ENCODE assay signal across 9 mouse cellular contexts in the genomic region with DNA sequence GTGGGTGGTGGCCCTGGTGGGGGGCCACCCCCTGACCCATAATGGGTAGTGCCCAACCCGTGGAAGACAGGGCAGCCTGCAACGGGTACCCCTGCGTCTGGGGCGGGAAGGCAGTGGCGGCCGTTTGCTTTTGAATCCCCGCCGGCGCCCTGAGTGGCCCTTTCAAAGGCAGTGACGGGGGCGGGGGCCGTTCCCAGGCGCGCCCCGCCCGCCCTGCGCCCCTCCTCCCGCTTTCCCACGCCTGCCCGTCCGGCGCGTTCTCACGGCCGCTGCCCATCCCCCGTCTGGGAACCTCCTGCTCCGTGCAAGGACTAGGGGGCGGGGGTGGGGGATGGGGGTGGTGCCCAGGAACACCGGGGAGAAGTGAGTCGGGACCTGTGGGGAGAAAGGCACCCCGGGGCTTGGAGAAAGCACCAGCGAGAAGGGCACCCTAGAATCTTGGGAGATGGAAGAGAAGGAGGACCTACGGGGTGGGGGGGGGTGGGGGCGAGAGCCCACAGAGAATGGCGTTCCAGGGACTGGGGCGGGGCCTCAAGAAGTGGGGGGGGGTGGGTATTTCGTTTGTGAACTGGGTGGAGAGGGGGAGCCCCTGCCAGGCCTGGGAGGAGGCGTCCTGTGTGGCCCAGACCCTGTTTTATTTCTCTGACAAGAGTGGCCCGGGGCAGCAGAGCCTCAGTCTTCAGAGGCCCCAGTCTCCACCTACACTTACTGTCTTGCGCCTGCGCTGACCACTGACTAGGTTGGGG. TPM values are rescaled to one million over a fixed set of nuclear protein-coding genes. Genes with fewer than 3 reads are reported as not detected.
DNase-seq lines count a peak whose midpoint lies in the region; ATAC-seq and TF ChIP-seq lines count a peak whose summit lies in the region.
"Had no signal": no experiment of that assay in that cellular context is flagged by ENCODE, and none has a peak within 500 bp of the region (broad histone marks: within the 10 kb centered on the region; RNA-seq: fewer than 3 reads in every experiment).

No protein-coding gene starts in this region.

- H3K9ac ChIP-seq in forebrain, postnatal 0 days = peak overlapping the region; percentile 74
- H3K9ac ChIP-seq in intestine, embryonic 15.5 days = peak overlapping the region; percentile 53
- H3K9ac ChIP-seq in neural tube, embryonic 14.5 days (replicated peaks; ENCODE audit: low read depth, low read length) = peak overlapping the region; percentile 68

- H3K36me3 ChIP-seq in erythroblast, embryonic 14.5 days (ENCODE audit: control insufficient read depth) = no peaks in the 10 kb centered on the region
- H3K36me3 ChIP-seq in forebrain, postnatal 0 days (ENCODE audit: insufficient read depth) = no peaks in the 10 kb centered on the region
- no peaks in the 10 kb centered on the region for H3K36me3 ChIP-seq in intestine, embryonic 15.5 days
- H3K36me3 ChIP-seq in neural tube, embryonic 14.5 days (ENCODE audit: control insufficient read depth, insufficient read depth, low read length) = no peaks in the 10 kb centered on the region

- H3K4me1 ChIP-seq in erythroblast, embryonic 14.5 days (ENCODE audit: control insufficient read depth) = peaks cover 43% of the 10 kb centered on the region
- H3K4me1 ChIP-seq in forebrain, postnatal 0 days (ENCODE audit: insufficient read depth) = peaks cover 6% of the 10 kb centered on the region
- H3K4me1 ChIP-seq in intestine, embryonic 15.5 days (replicated peaks) = peaks cover 51% of the 10 kb centered on the region
- H3K4me1 ChIP-seq in neural tube, embryonic 14.5 days (ENCODE audit: control insufficient read depth, insufficient read depth, low read length) = peaks cover 13% of the 10 kb centered on the region

- no peak for ATAC-seq in erythroblast, adult 5-6 weeks (replicated peaks; ENCODE audit: low FRiP score, poor library complexity, severe bottlenecking)
- peak; percentile 68 for ATAC-seq in forebrain, postnatal 0 days
- ATAC-seq in intestine, embryonic 15.5 days = peak; percentile 75
- peak; percentile 81 for ATAC-seq in neural tube, embryonic 14.5 days (ENCODE audit: low read depth)
- ATAC-seq in granulocyte monocyte progenitor cell, adult 5-6 weeks (replicated peaks; ENCODE audit: poor library complexity, severe bottlenecking) = no peak

- peak overlapping the region; percentile 73 for H3K27ac ChIP-seq in forebrain, postnatal 0 days (ENCODE audit: low read depth, low read length)
- H3K27ac ChIP-seq in intestine, embryonic 15.5 days = peak overlapping the region; percentile 68
- peak overlapping the region; percentile 65 for H3K27ac ChIP-seq in neural tube, embryonic 14.5 days (ENCODE audit: low read depth, low read length)

- peak overlapping the region; percentile 96 for H3K4me2 ChIP-seq in forebrain, postnatal 0 days (ENCODE audit: low read depth)
- peak overlapping the region; percentile 88 for H3K4me2 ChIP-seq in intestine, embryonic 15.5 days (replicated peaks)
- H3K4me2 ChIP-seq in neural tube, embryonic 14.5 days (ENCODE audit: low read depth, low read length) = peak overlapping the region; percentile 84

- under 1% methylated on average over 36 of the region's 41 CpGs for WGBS in forebrain, postnatal 0 days
- under 1% methylated on average over 39 of the region's 41 CpGs for WGBS in intestine, embryonic 15.5 days
- WGBS in neural tube, embryonic 14.5 days = under 1% methylated on average over 37 of the region's 41 CpGs

- peak overlapping the region; percentile 58 for H3K4me3 ChIP-seq in erythroblast, embryonic 14.5 days (replicated peaks)
- H3K4me3 ChIP-seq in forebrain, postnatal 0 days (ENCODE audit: low read depth, low read length) = peak overlapping the region; percentile 52
- H3K4me3 ChIP-seq in intestine, embryonic 15.5 days (replicated peaks) = peak overlapping the region; percentile 42
- peak overlapping the region; percentile 44 for H3K4me3 ChIP-seq in neural tube, embryonic 14.5 days (ENCODE audit: low read depth, low read length)

- H3K9me3 ChIP-seq in erythroblast, embryonic 14.5 days (ENCODE audit: control insufficient read depth, low read length) = no peaks in the 10 kb centered on the region
- no peaks in the 10 kb centered on the region for H3K9me3 ChIP-seq in forebrain, postnatal 0 days (ENCODE audit: low read length)
- no peaks in the 10 kb centered on the region for H3K9me3 ChIP-seq in intestine, embryonic 15.5 days
- no peaks in the 10 kb centered on the region for H3K9me3 ChIP-seq in neural tube, embryonic 14.5 days (ENCODE audit: control insufficient read depth, low read length)

- TF ChIP-seq CTCF in forebrain, postnatal 0 days (IDR thresholded peaks at IDR 0.05; ENCODE audit: low read depth) = no peak

- peak; percentile 83 for DNase-seq in adrenal gland, postnatal 10 days
- peak; percentile 65 for DNase-seq in forebrain, postnatal 0 days
- peak; percentile 73 to 78 for DNase-seq in lung, adult 18-20 months

- peaks cover 11% of the 10 kb centered on the region for H3K27me3 ChIP-seq in erythroblast, embryonic 14.5 days (ENCODE audit: control insufficient read depth)
- H3K27me3 ChIP-seq in forebrain, postnatal 0 days (ENCODE audit: insufficient read depth, low read length) = no peaks in the 10 kb centered on the region
- H3K27me3 ChIP-seq in intestine, embryonic 15.5 days (replicated peaks) = no peaks in the 10 kb centered on the region
- no peaks in the 10 kb centered on the region for H3K27me3 ChIP-seq in neural tube, embryonic 14.5 days (ENCODE audit: control insufficient read depth, insufficient read depth, low read length)

RNA-seq across cellular contexts. Expression of a gene that starts 12.5 kb away (rescaled TPM):
- polyA plus RNA-seq in erythroblast, embryonic 14.5 days (2012) = 0.38 and 0.49 TPM in 2 replicates
- not detected in 2 replicates for total RNA-seq in erythroblast, adult 5-6 weeks (2015; ENCODE audit: low replicate concordance)
- 0.51 TPM in 1 of 2 replicates, not detected in the other for total RNA-seq in erythroblast, adult 5-6 weeks (2017; ENCODE audit: low replicate concordance)
- total RNA-seq in adrenal gland, postnatal 10 days (2021) = 10 to 100 TPM; 15.1 to 15.5 TPM
- 38.2 and 40.0 TPM in 2 replicates for total RNA-seq in forebrain, postnatal 0 days (2014; rRNA removed)
- 17.0 and 17.8 TPM in 2 replicates for polyA plus RNA-seq in forebrain, postnatal 0 days (2015; fragmentation: Nextera tagmentation; extraction: Ambion mirVana)
- 14.3 and 19.3 TPM in 2 replicates for polyA plus RNA-seq in intestine, embryonic 15.5 days (2015; fragmentation: Nextera tagmentation; extraction: Ambion mirVana)
- polyA plus RNA-seq in neural tube, embryonic 14.5 days (2014; fragmentation: Nextera tagmentation; extraction: Ambion mirVana) = 10.7 and 15.1 TPM in 2 replicates
- 0.62 TPM in 1 of 2 replicates, not detected in the other for total RNA-seq in granulocyte monocyte progenitor cell, adult 5-6 weeks (2014; fragmentation: Nextera tagmentation)
- total RNA-seq in granulocyte monocyte progenitor cell, adult 5-6 weeks (2017) = 0.39 and 0.72 TPM in 2 replicates

RNA-seq across cellular contexts. Expression of a gene that starts 28.6 kb away (rescaled TPM):
- polyA plus RNA-seq in erythroblast, embryonic 14.5 days (2012) = 0.02 and 0.03 TPM in 2 replicates
- total RNA-seq in erythroblast, adult 5-6 weeks (2015; ENCODE audit: low replicate concordance) = 3.1 and 5.0 TPM in 2 replicates
- 6.7 and 7.4 TPM in 2 replicates for total RNA-seq in erythroblast, adult 5-6 weeks (2017; ENCODE audit: low replicate concordance)
- 10 to 100 TPM; 13.9 to 19.5 TPM for total RNA-seq in adrenal gland, postnatal 10 days (2021)
- 1.7 and 3.3 TPM in 2 replicates for total RNA-seq in forebrain, postnatal 0 days (2014; rRNA removed)
- polyA plus RNA-seq in forebrain, postnatal 0 days (2015; fragmentation: Nextera tagmentation; extraction: Ambion mirVana) = 0.92 and 1.2 TPM in 2 replicates
- polyA plus RNA-seq in intestine, embryonic 15.5 days (2015; fragmentation: Nextera tagmentation; extraction: Ambion mirVana) = 16.4 and 18.5 TPM in 2 replicates
- polyA plus RNA-seq in neural tube, embryonic 14.5 days (2014; fragmentation: Nextera tagmentation; extraction: Ambion mirVana) = 0.88 and 1.4 TPM in 2 replicates
- 14.6 and 20.2 TPM in 2 replicates for total RNA-seq in granulocyte monocyte progenitor cell, adult 5-6 weeks (2014; fragmentation: Nextera tagmentation)
- 14.7 and 16.4 TPM in 2 replicates for total RNA-seq in granulocyte monocyte progenitor cell, adult 5-6 weeks (2017)

RNA-seq across cellular contexts. Expression of a gene that starts 43.2 kb away (rescaled TPM):
- 1.8 TPM in 2 replicates for polyA plus RNA-seq in erythroblast, embryonic 14.5 days (2012)
- 0.77 and 6.1 TPM in 2 replicates for total RNA-seq in erythroblast, adult 5-6 weeks (2015; ENCODE audit: low replicate concordance)
- total RNA-seq in erythroblast, adult 5-6 weeks (2017; ENCODE audit: low replicate concordance) = 19.5 and 25.7 TPM in 2 replicates
- total RNA-seq in adrenal gland, postnatal 10 days (2021) = 10 to 100 TPM; 46.3 to 48.8 TPM
- total RNA-seq in forebrain, postnatal 0 days (2014; rRNA removed) = 94.6 and 115 TPM in 2 replicates
- polyA plus RNA-seq in forebrain, postnatal 0 days (2015; fragmentation: Nextera tagmentation; extraction: Ambion mirVana) = 57.1 and 76.1 TPM in 2 replicates
- polyA plus RNA-seq in intestine, embryonic 15.5 days (2015; fragmentation: Nextera tagmentation; extraction: Ambion mirVana) = 94.8 and 106 TPM in 2 replicates
- polyA plus RNA-seq in neural tube, embryonic 14.5 days (2014; fragmentation: Nextera tagmentation; extraction: Ambion mirVana) = 74.7 and 86.2 TPM in 2 replicates
- total RNA-seq in granulocyte monocyte progenitor cell, adult 5-6 weeks (2014; fragmentation: Nextera tagmentation) = 58.5 and 79.5 TPM in 2 replicates
- total RNA-seq in granulocyte monocyte progenitor cell, adult 5-6 weeks (2017) = 33.7 and 81.1 TPM in 2 replicates

RNA-seq across cellular contexts. Expression of a gene that starts 46.3 kb away (rescaled TPM):
- 0.03 TPM in 1 of 2 replicates, not detected in the other for polyA plus RNA-seq in erythroblast, embryonic 14.5 days (2012)
- not detected in 2 replicates for total RNA-seq in erythroblast, adult 5-6 weeks (2015; ENCODE audit: low replicate concordance)
- total RNA-seq in erythroblast, adult 5-6 weeks (2017; ENCODE audit: low replicate concordance) = 0.34 TPM in 1 of 2 replicates, not detected in the other
- not detected for total RNA-seq in adrenal gland, postnatal 10 days (2021)
- total RNA-seq in forebrain, postnatal 0 days (2014; rRNA removed) = not detected in 2 replicates
- polyA plus RNA-seq in forebrain, postnatal 0 days (2015; fragmentation: Nextera tagmentation; extraction: Ambion mirVana) = not detected in 2 replicates
- polyA plus RNA-seq in intestine, embryonic 15.5 days (2015; fragmentation: Nextera tagmentation; extraction: Ambion mirVana) = not detected in 2 replicates
- not detected in 2 replicates for polyA plus RNA-seq in neural tube, embryonic 14.5 days (2014; fragmentation: Nextera tagmentation; extraction: Ambion mirVana)
- total RNA-seq in granulocyte monocyte progenitor cell, adult 5-6 weeks (2014; fragmentation: Nextera tagmentation) = not detected in 2 replicates
- total RNA-seq in granulocyte monocyte progenitor cell, adult 5-6 weeks (2017) = not detected in 2 replicates
- total RNA-seq: gastrocnemius, postnatal 36 days had no signal

RNA-seq across cellular contexts. Expression of a gene that starts 50.5 kb away (rescaled TPM):
- not detected in 2 replicates for polyA plus RNA-seq in erythroblast, embryonic 14.5 days (2012)
- not detected in 2 replicates for total RNA-seq in erythroblast, adult 5-6 weeks (2015; ENCODE audit: low replicate concordance)
- total RNA-seq in erythroblast, adult 5-6 weeks (2017; ENCODE audit: low replicate concordance) = not detected in 2 replicates
- total RNA-seq in adrenal gland, postnatal 10 days (2021) = not detected
- not detected in 2 replicates for total RNA-seq in forebrain, postnatal 0 days (2014; rRNA removed)
- polyA plus RNA-seq in forebrain, postnatal 0 days (2015; fragmentation: Nextera tagmentation; extraction: Ambion mirVana) = 0.94 TPM in 1 of 2 replicates, not detected in the other
- polyA plus RNA-seq in intestine, embryonic 15.5 days (2015; fragmentation: Nextera tagmentation; extraction: Ambion mirVana) = not detected in 2 replicates
- polyA plus RNA-seq in neural tube, embryonic 14.5 days (2014; fragmentation: Nextera tagmentation; extraction: Ambion mirVana) = 0.91 TPM in 1 of 2 replicates, not detected in the other
- total RNA-seq in granulocyte monocyte progenitor cell, adult 5-6 weeks (2014; fragmentation: Nextera tagmentation) = not detected in 2 replicates
- total RNA-seq in granulocyte monocyte progenitor cell, adult 5-6 weeks (2017) = not detected in 2 replicates
- total RNA-seq: gastrocnemius, postnatal 36 days had no signal

Comparison
In these comparisons a context has a peak if more than half of its experiments do, and no peak if none do; other contexts are left out.
1. ATAC-seq: peak in forebrain, postnatal 0 days (single experiment), intestine, embryonic 15.5 days (single experiment) and neural tube, embryonic 14.5 days (single experiment); none in erythroblast, adult 5-6 weeks (single experiment) and granulocyte monocyte progenitor cell, adult 5-6 weeks (single experiment).
2. RNA of a gene that starts 12.5 kb away (total RNA-seq): 38.2 to 40.0 TPM in forebrain, postnatal 0 days and 15.1 to 15.5 TPM in adrenal gland, postnatal 10 days; 0.39 to 0.72 TPM in granulocyte monocyte progenitor cell, adult 5-6 weeks and 0.51 TPM in erythroblast, adult 5-6 weeks; every median in the first group is over 4 times any median in the second.
3. Peak in every context shown above with its lines, with median percentiles within 50 percentile points of each other: H3K4me3 ChIP-seq, DNase-seq, H3K27ac ChIP-seq, H3K4me2 ChIP-seq and H3K9ac ChIP-seq.